Mouse (Mus musculus) cerebellum, adult 2 months (tissue): ENCODE data around the gene Taar1.

Experiments
- CTCF ChIP-seq: fragments of 200-500 bp; IDR thresholded peaks from 2 replicates; pipeline ENCODE4 v1.5.1; 2011; ENCODE audit warnings: low read depth, mild to moderate bottlenecking, control low read depth, low read length, moderate library complexity, borderline replicate concordance; ENCODE audit not compliant: insufficient read depth
- POLR2A ChIP-seq: fragments of 200-500 bp; IDR thresholded peaks from 2 replicates; pipeline ENCODE4 v1.6.1; 2011; ENCODE audit warnings: low read length, control low read depth, borderline replicate concordance; ENCODE audit not compliant: insufficient read depth

GRCm38 (mm10) chr10:23892987-23893386 is 27.2 kb upstream of the Taar1 start:
- TF ChIP-seq CTCF (no peak), POLR2A (no peak)
